ENCODE assay signal across 26 mouse cellular contexts in genomic region chr14:102250076-102250475, GRCm38 (mm10).
A peak's percentile ranks its signal among the peaks of the same experiment; 100 is the strongest.
DNase-seq lines count a peak whose midpoint lies in the region; ATAC-seq and TF ChIP-seq lines count a peak whose summit lies in the region.
"Had no signal": no experiment of that assay in that cellular context is flagged by ENCODE, and none has a peak within 500 bp of the region (broad histone marks: within the 10 kb centered on the region; RNA-seq: fewer than 3 reads in every experiment).

No protein-coding gene starts in this region.

- H3K4me2 ChIP-seq in forebrain, postnatal 0 days (ENCODE audit: low read depth) = no peak overlapping the region
- H3K4me2 ChIP-seq in forebrain, embryonic 12.5 days = no peak overlapping the region
- H3K4me2 ChIP-seq in midbrain, embryonic 12.5 days (replicated peaks) = no peak overlapping the region
- H3K4me2 ChIP-seq in midbrain, embryonic 15.5 days = no peak overlapping the region
- H3K4me2 ChIP-seq: embryonic facial prominence, embryonic 15.5 days; kidney, embryonic 15.5 days; limb, embryonic 13.5 days; liver, embryonic 13.5 days had no signal

- ATAC-seq in forebrain, postnatal 0 days = peak; percentile 40; the same call in 1 of the 2 replicates
- ATAC-seq in forebrain, embryonic 12.5 days (ENCODE audit: low FRiP score) = no peak; the same call in none of the 2 replicates
- no peak for ATAC-seq in midbrain, embryonic 12.5 days (ENCODE audit: low FRiP score, low read depth)
- ATAC-seq in midbrain, embryonic 15.5 days (replicated peaks) = peak; percentile 66; the same call in 1 of the 2 replicates
- ATAC-seq: lung, postnatal 0 days; Patski had no signal

- H3K9me3 ChIP-seq in forebrain, postnatal 0 days (ENCODE audit: low read length) = no peaks in the 10 kb centered on the region
- H3K9me3 ChIP-seq in forebrain, embryonic 12.5 days = no peaks in the 10 kb centered on the region
- no peaks in the 10 kb centered on the region for H3K9me3 ChIP-seq in midbrain, embryonic 12.5 days
- H3K9me3 ChIP-seq in midbrain, embryonic 10.5 days (replicated peaks) = no peaks in the 10 kb centered on the region
- H3K9me3 ChIP-seq in midbrain, embryonic 15.5 days = no peaks in the 10 kb centered on the region
- H3K9me3 ChIP-seq: embryonic facial prominence, embryonic 10.5 days; embryonic facial prominence, embryonic 15.5 days; hindbrain, embryonic 10.5 days; kidney, embryonic 15.5 days; limb, embryonic 13.5 days; liver, embryonic 13.5 days had no signal

- no peak for TF ChIP-seq CTCF in forebrain, postnatal 0 days (IDR thresholded peaks at IDR 0.05; ENCODE audit: low read depth)

- no peaks in the 10 kb centered on the region for H3K27me3 ChIP-seq in forebrain, postnatal 0 days (ENCODE audit: insufficient read depth, low read length)
- H3K27me3 ChIP-seq in forebrain, embryonic 12.5 days = no peaks in the 10 kb centered on the region
- H3K27me3 ChIP-seq in midbrain, embryonic 12.5 days = no peaks in the 10 kb centered on the region
- no peaks in the 10 kb centered on the region for H3K27me3 ChIP-seq in midbrain, embryonic 10.5 days (ENCODE audit: low read depth, poor library complexity, severe bottlenecking)
- H3K27me3 ChIP-seq in midbrain, embryonic 15.5 days (replicated peaks) = no peaks in the 10 kb centered on the region
- H3K27me3 ChIP-seq: embryonic facial prominence, embryonic 15.5 days; kidney, embryonic 15.5 days; limb, embryonic 13.5 days; liver, embryonic 13.5 days; megakaryocyte, embryonic 14.5 days; Patski had no signal

- no peak overlapping the region for H3K9ac ChIP-seq in forebrain, postnatal 0 days
- H3K9ac ChIP-seq in forebrain, embryonic 12.5 days = no peak overlapping the region
- no peak overlapping the region for H3K9ac ChIP-seq in midbrain, embryonic 12.5 days (replicated peaks)
- no peak overlapping the region for H3K9ac ChIP-seq in midbrain, embryonic 15.5 days
- H3K9ac ChIP-seq: embryonic facial prominence, embryonic 15.5 days; kidney, embryonic 15.5 days; limb, embryonic 13.5 days; liver, embryonic 13.5 days had no signal

- H3K4me3 ChIP-seq in forebrain, postnatal 0 days (ENCODE audit: low read depth, low read length) = no peak overlapping the region
- H3K4me3 ChIP-seq in forebrain, embryonic 12.5 days (replicated peaks) = no peak overlapping the region
- H3K4me3 ChIP-seq in midbrain, embryonic 12.5 days = no peak overlapping the region
- H3K4me3 ChIP-seq in midbrain, embryonic 10.5 days = no peak overlapping the region
- no peak overlapping the region for H3K4me3 ChIP-seq in midbrain, embryonic 15.5 days
- H3K4me3 ChIP-seq: embryonic facial prominence, embryonic 10.5 days; embryonic facial prominence, embryonic 15.5 days; hindbrain, embryonic 10.5 days; kidney, embryonic 15.5 days; limb, embryonic 13.5 days; liver, embryonic 13.5 days; megakaryocyte, embryonic 14.5 days had no signal

- 28% methylated on average over 5 of the region's 5 CpGs for WGBS in forebrain, postnatal 0 days
- WGBS in forebrain, embryonic 12.5 days = 53% methylated on average over 5 of the region's 5 CpGs
- 51% methylated on average over 5 of the region's 5 CpGs for WGBS in midbrain, embryonic 12.5 days
- WGBS in midbrain, embryonic 10.5 days = 73% methylated on average over 5 of the region's 5 CpGs
- WGBS in midbrain, embryonic 15.5 days = 34% methylated on average over 5 of the region's 5 CpGs

- no peak overlapping the region for H3K27ac ChIP-seq in forebrain, postnatal 0 days (ENCODE audit: low read depth, low read length)
- no peak overlapping the region for H3K27ac ChIP-seq in forebrain, embryonic 12.5 days
- peak overlapping the region; percentile 6; the same call in 1 of the 2 replicates for H3K27ac ChIP-seq in midbrain, embryonic 12.5 days (replicated peaks)
- no peak overlapping the region for H3K27ac ChIP-seq in midbrain, embryonic 10.5 days (replicated peaks)
- peak overlapping the region; percentile 21; the same call in 1 of the 2 replicates for H3K27ac ChIP-seq in midbrain, embryonic 15.5 days
- H3K27ac ChIP-seq: embryonic facial prominence, embryonic 10.5 days; embryonic facial prominence, embryonic 15.5 days; hindbrain, embryonic 10.5 days; kidney, embryonic 15.5 days; limb, embryonic 13.5 days; liver, embryonic 13.5 days had no signal

- H3K4me1 ChIP-seq in forebrain, postnatal 0 days (ENCODE audit: insufficient read depth) = peaks cover 9% of the 10 kb centered on the region; the same call in 1 of the 2 replicates
- peaks cover 12% of the 10 kb centered on the region; the same call in 1 of the 2 replicates for H3K4me1 ChIP-seq in forebrain, embryonic 12.5 days
- peaks cover 10% of the 10 kb centered on the region for H3K4me1 ChIP-seq in midbrain, embryonic 12.5 days
- H3K4me1 ChIP-seq in midbrain, embryonic 10.5 days = peaks cover 5% of the 10 kb centered on the region; the same call in 1 of the 2 replicates
- H3K4me1 ChIP-seq in midbrain, embryonic 15.5 days = peaks cover 12% of the 10 kb centered on the region
- H3K4me1 ChIP-seq: embryonic facial prominence, embryonic 10.5 days; embryonic facial prominence, embryonic 15.5 days; hindbrain, embryonic 10.5 days; kidney, embryonic 15.5 days; liver, embryonic 13.5 days; megakaryocyte, embryonic 14.5 days had no signal

- no peak for DNase-seq in forebrain, postnatal 0 days
- no peak for DNase-seq in midbrain, embryonic 10.5 days (ENCODE audit: low spot score)
- no peak for DNase-seq in gastrocnemius, postnatal 10 days
- no peak for DNase-seq in layer of hippocampus, adult 8-10 months (ENCODE audit: low spot score in 2 of 2)
- DNase-seq: adrenal gland, postnatal 14 days; cerebellum, adult 11-12 months; gastrocnemius, postnatal 14 days; heart, postnatal 14 days; kidney, adult 18-20 months; kidney, postnatal 25 days; liver, embryonic 13.5 days; lung, adult 18-20 months; lung, postnatal 4 days; thymus, adult 2 months; thymus, postnatal 36 days had no signal

- H3K36me3 ChIP-seq in forebrain, postnatal 0 days (ENCODE audit: insufficient read depth) = no peaks in the 10 kb centered on the region
- H3K36me3 ChIP-seq in forebrain, embryonic 12.5 days (replicated peaks) = no peaks in the 10 kb centered on the region
- H3K36me3 ChIP-seq in midbrain, embryonic 12.5 days = no peaks in the 10 kb centered on the region
- H3K36me3 ChIP-seq in midbrain, embryonic 10.5 days = no peaks in the 10 kb centered on the region
- H3K36me3 ChIP-seq in midbrain, embryonic 15.5 days (replicated peaks) = no peaks in the 10 kb centered on the region
- H3K36me3 ChIP-seq: embryonic facial prominence, embryonic 10.5 days; embryonic facial prominence, embryonic 15.5 days; hindbrain, embryonic 10.5 days; kidney, embryonic 15.5 days; limb, embryonic 13.5 days; liver, embryonic 13.5 days had no signal

Comparison
In these comparisons a context has a peak if more than half of its experiments do, and no peak if none do; other contexts are left out.
1. ATAC-seq: peak in forebrain, postnatal 0 days (single experiment) and midbrain, embryonic 15.5 days (single experiment); none in forebrain, embryonic 12.5 days (single experiment) and midbrain, embryonic 12.5 days (single experiment).
2. H3K27ac ChIP-seq: peak in midbrain, embryonic 12.5 days (single experiment) and midbrain, embryonic 15.5 days (single experiment); none in forebrain, postnatal 0 days (single experiment), forebrain, embryonic 12.5 days (single experiment) and midbrain, embryonic 10.5 days (single experiment).